Mouse (Mus musculus) gastrocnemius, postnatal 10 days (tissue): Measurements from ENCODE around the gene Rhob. TPM values are rescaled to one million over a fixed set of nuclear protein-coding genes. Genes with fewer than 3 reads are reported as not detected.

Source experiments
- DNase-seq: peaks from one replicate; pipeline ENCODE4 v3.0.0; 2021; ENCODE audit warnings: mixed read lengths
- total RNA-seq, 2 experiments: library from RNA; stranded (reverse); gene quantifications; 2 replicates each; pipeline ENCODE4 v1.2.3; 2021

The Rhob gene
- total RNA-seq, 2 experiments from 2014 or later: 80.5 to 82.4 TPM

- no peak for DNase-seq
Observed at GRCm38 (mm10) chr12:8506954-8507707, 7.3 kb upstream of the Rhob start.

GRCm38 (mm10) chr12:8504131-8504530 is 4.3 kb upstream of the Rhob start:
- DNase-seq: no peak

- peak; percentile 45 for DNase-seq
Observed at GRCm38 (mm10) chr12:8502546-8502945, 2.7 kb upstream of the Rhob start.

GRCm38 (mm10) chr12:8501571-8502305 is 1.9 kb upstream of the Rhob start:
- no peak for DNase-seq

- DNase-seq: no peak
Observed at GRCm38 (mm10) chr12:8500597-8501570, 1.1 kb upstream of the Rhob start.

- DNase-seq: peak; percentile 61
Observed at GRCm38 (mm10) chr12:8499001-8499870, 573 bp downstream of the Rhob start.

GRCm38 (mm10) chr12:8498591-8499000 is 1.2 kb downstream of the Rhob start:
- DNase-seq: peak; percentile 52

- DNase-seq: no peak
Observed at GRCm38 (mm10) chr12:8498148-8498571, 1.6 kb downstream of the Rhob start.

GRCm38 (mm10) chr12:8497314-8497706 is 2.5 kb downstream of the Rhob start:
- no peak for DNase-seq

- DNase-seq: no peak
Observed at GRCm38 (mm10) chr12:8496679-8497313, 3.0 kb downstream of the Rhob start.

- DNase-seq: peak; percentile 54
Observed at GRCm38 (mm10) chr12:8495881-8496678, 3.7 kb downstream of the Rhob start.

- no peak for DNase-seq
Observed at GRCm38 (mm10) chr12:8494675-8495074, 5.1 kb downstream of the Rhob start.

GRCm38 (mm10) chr12:8493386-8493785 is 6.4 kb downstream of the Rhob start:
- DNase-seq: no peak

GRCm38 (mm10) chr12:8489098-8489497 is 10.7 kb downstream of the Rhob start:
- DNase-seq: no peak

GRCm38 (mm10) chr12:8488652-8488980 is 11.2 kb downstream of the Rhob start:
- DNase-seq: no peak

- DNase-seq: peak; percentile 70
Observed at GRCm38 (mm10) chr12:8487959-8488651, 11.7 kb downstream of the Rhob start.

GRCm38 (mm10) chr12:8487281-8487680 is 12.5 kb downstream of the Rhob start:
- DNase-seq: no peak

GRCm38 (mm10) chr12:8485247-8485646 is 14.6 kb downstream of the Rhob start:
- no peak for DNase-seq

- DNase-seq: no peak
Observed at GRCm38 (mm10) chr12:8482169-8482568, 17.6 kb downstream of the Rhob start.
